Mouse (Mus musculus): ENCODE data around the gene Fam81b. TPM values are rescaled to one million over a fixed set of nuclear protein-coding genes. Genes with fewer than 3 reads are reported as not detected.

Fam81b gene
- polyA plus RNA-seq, 1 experiment = not detected

DNA sequence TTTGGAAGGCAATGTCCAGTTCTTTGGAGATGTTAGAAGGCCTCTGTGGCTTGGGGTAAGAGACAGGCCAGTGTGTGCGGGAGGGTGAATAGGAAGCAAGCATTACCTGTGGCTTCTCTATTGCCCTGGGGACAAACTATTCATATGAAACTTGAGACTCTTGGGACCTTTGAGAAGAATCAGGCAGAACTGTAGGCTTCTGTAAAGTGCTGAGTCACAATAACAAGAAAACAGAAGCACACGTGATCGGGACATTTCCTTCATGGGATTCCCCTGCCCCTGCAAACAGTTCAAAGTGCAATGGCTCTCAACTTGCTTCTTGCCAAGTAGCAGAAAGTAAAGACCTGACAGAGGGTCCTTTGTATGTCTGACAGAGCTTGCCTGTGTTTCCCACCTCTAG lies 48.5 kb downstream of the Fam81b start:
- no peaks in the 10 kb centered on the region for H3K27me3 ChIP-seq (ENCODE audit: control insufficient read depth, insufficient read depth, low read length)
- TF ChIP-seq POLR2A (IDR thresholded peaks at IDR 0.05; ENCODE audit: low read depth, low read length) (no peak), CTCF (IDR thresholded peaks at IDR 0.05; ENCODE audit: extremely low read depth, insufficient read length, insufficient replicate concordance, low read depth, low read length) (no peak)
- no peaks in the 10 kb centered on the region for H3K36me3 ChIP-seq (ENCODE audit: control insufficient read depth, insufficient read depth, low read length)
- H3K4me1 ChIP-seq (ENCODE audit: control insufficient read depth, insufficient read depth, insufficient read length, low read length) = peaks cover 9% of the 10 kb centered on the region; the same call in 1 of the 2 replicates
- peak overlapping the region; percentile 26 for H3K27ac ChIP-seq (ENCODE audit: insufficient read depth, low read depth, low read length)
- H3K4me3 ChIP-seq (ENCODE audit: low read depth, low read length) = no peak overlapping the region
- 22% methylated on average over 3 of the region's 3 CpGs for WGBS

DNA sequence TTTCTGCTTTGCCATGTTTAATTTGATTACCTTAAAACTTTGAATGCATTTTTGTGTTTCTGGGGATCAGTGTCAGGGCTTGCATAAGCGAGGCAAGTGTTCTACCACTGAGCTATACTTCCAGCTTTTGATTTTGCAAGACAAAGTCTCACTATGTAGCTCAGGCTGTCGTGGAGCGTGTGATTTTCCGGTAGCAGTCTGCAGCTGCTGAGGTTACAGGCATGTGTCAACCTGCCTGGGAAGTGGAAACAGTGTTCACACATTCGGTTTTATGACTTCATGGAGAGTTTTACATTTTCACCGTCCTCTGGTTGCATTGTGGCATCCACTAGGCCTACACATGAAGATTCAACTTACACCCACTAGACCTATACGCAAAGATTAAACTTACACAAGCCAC lies 54.8 kb downstream of the Fam81b start:
- Histone ChIP-seq H3K27ac (ENCODE audit: insufficient read depth, low read depth, low read length) (no peak overlapping the region), H3K36me3 (ENCODE audit: control insufficient read depth, insufficient read depth, low read length) (no peaks in the 10 kb centered on the region), H3K4me1 (ENCODE audit: control insufficient read depth, insufficient read depth, insufficient read length, low read length) (0 out of 2 replicates have a peak, but pooled peaks cover 3% of the 10 kb centered on the region), H3K27me3 (ENCODE audit: control insufficient read depth, insufficient read depth, low read length) (no peaks in the 10 kb centered on the region), H3K4me3 (ENCODE audit: low read depth, low read length) (no peak overlapping the region)
- 78% methylated on average over 7 of the region's 7 CpGs for WGBS
- TF ChIP-seq CTCF (IDR thresholded peaks at IDR 0.05; ENCODE audit: extremely low read depth, insufficient read length, insufficient replicate concordance, low read depth, low read length) (no peak), POLR2A (IDR thresholded peaks at IDR 0.05; ENCODE audit: low read depth, low read length) (no peak)

DNA sequence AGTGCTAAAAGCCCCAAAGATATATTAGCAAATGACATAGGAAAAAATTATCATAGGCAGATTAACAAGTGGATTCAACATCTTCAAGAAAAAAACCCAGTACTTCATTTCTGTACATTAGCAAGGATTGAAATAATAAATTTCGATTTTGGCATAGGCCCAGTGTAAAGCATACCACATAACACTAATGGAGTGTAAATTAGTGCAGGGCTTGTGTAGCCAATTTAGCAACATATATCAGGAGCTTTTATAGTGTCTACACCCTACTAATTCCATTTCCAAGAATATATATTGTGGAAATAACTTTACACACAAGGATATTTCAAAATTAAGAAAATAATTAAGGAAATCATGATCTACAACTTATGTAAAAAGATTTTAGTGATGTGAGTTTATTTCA lies 55.8 kb downstream of the Fam81b start:
- 0 out of 2 replicates have a peak, but pooled peaks cover 3% of the 10 kb centered on the region for H3K4me1 ChIP-seq (ENCODE audit: control insufficient read depth, insufficient read depth, insufficient read length, low read length)
- no peak overlapping the region for H3K4me3 ChIP-seq (ENCODE audit: low read depth, low read length)
- H3K27ac ChIP-seq (ENCODE audit: insufficient read depth, low read depth, low read length) = no peak overlapping the region
- H3K27me3 ChIP-seq (ENCODE audit: control insufficient read depth, insufficient read depth, low read length) = no peaks in the 10 kb centered on the region
- 59% methylated on average over 1 of the region's 1 CpGs for WGBS
- no peaks in the 10 kb centered on the region for H3K36me3 ChIP-seq (ENCODE audit: control insufficient read depth, insufficient read depth, low read length)
- TF ChIP-seq POLR2A (IDR thresholded peaks at IDR 0.05; ENCODE audit: low read depth, low read length) (no peak), CTCF (IDR thresholded peaks at IDR 0.05; ENCODE audit: extremely low read depth, insufficient read length, insufficient replicate concordance, low read depth, low read length) (no peak)

DNA sequence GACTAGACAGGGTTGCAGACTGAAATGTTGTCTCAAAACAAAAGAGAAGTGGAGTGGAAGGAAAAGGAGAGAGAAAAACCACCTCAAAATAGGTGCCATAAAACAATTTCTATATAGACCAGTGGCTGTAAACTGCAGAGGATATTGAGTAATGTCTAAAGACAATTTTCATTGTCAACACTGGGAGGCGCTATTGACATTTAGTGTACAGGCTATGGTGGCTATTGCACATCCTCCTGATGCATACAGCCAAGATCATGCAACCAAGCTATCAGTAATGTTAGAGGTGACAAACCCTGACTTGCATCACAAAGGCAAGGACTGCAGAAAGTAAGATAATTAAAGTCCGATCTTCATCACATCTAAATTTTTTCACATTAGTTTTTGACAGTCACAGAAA lies 89.5 kb downstream of the Fam81b start:
- WGBS = 43% methylated on average over 2 of the region's 2 CpGs
- Histone ChIP-seq H3K36me3 (ENCODE audit: control insufficient read depth, insufficient read depth, low read length) (no peaks in the 10 kb centered on the region), H3K4me1 (ENCODE audit: control insufficient read depth, insufficient read depth, insufficient read length, low read length) (no peaks in the 10 kb centered on the region), H3K4me3 (ENCODE audit: low read depth, low read length) (no peak overlapping the region), H3K27me3 (ENCODE audit: control insufficient read depth, insufficient read depth, low read length) (no peaks in the 10 kb centered on the region), H3K27ac (ENCODE audit: insufficient read depth, low read depth, low read length) (no peak overlapping the region)
- no peak for TF ChIP-seq POLR2A (IDR thresholded peaks at IDR 0.05; ENCODE audit: low read depth, low read length)
- TF ChIP-seq CTCF (IDR thresholded peaks at IDR 0.05; ENCODE audit: extremely low read depth, insufficient read length, insufficient replicate concordance, low read depth, low read length) = no peak

DNA sequence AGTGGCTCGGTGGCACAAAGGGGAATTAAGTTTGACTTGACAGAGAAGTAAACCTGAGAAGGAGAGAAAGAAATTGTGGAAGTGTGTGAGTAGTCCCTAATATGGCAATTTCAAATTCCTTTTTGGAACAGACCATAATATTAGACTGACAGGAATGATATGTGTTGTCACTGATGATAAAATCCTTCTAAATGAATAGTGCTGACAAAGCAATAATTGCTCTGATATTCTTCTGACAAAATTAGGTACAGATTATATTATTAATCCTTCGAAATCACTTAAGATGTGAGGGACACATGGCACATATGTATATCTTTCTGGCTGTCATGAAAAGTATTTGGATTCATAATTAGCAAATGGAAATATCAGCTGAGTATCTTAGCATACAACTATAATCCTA lies 89.9 kb downstream of the Fam81b start:
- no peak overlapping the region for H3K4me3 ChIP-seq (ENCODE audit: low read depth, low read length)
- H3K36me3 ChIP-seq (ENCODE audit: control insufficient read depth, insufficient read depth, low read length) = no peaks in the 10 kb centered on the region
- no peak overlapping the region for H3K27ac ChIP-seq (ENCODE audit: insufficient read depth, low read depth, low read length)
- TF ChIP-seq CTCF (IDR thresholded peaks at IDR 0.05; ENCODE audit: extremely low read depth, insufficient read length, insufficient replicate concordance, low read depth, low read length) (no peak), POLR2A (IDR thresholded peaks at IDR 0.05; ENCODE audit: low read depth, low read length) (no peak)
- H3K27me3 ChIP-seq (ENCODE audit: control insufficient read depth, insufficient read depth, low read length) = no peaks in the 10 kb centered on the region
- no peaks in the 10 kb centered on the region for H3K4me1 ChIP-seq (ENCODE audit: control insufficient read depth, insufficient read depth, insufficient read length, low read length)
- 74% methylated on average over 2 of the region's 2 CpGs for WGBS

- Histone ChIP-seq H3K4me3 (ENCODE audit: low read depth, low read length) (no peak overlapping the region), H3K27me3 (ENCODE audit: control insufficient read depth, insufficient read depth, low read length) (no peaks in the 10 kb centered on the region), H3K36me3 (ENCODE audit: control insufficient read depth, insufficient read depth, low read length) (0 out of 2 replicates have a peak, but pooled peaks cover 4% of the 10 kb centered on the region), H3K27ac (ENCODE audit: insufficient read depth, low read depth, low read length) (no peak overlapping the region), H3K4me1 (ENCODE audit: control insufficient read depth, insufficient read depth, insufficient read length, low read length) (no peaks in the 10 kb centered on the region)
- 77% methylated on average over 4 of the region's 4 CpGs for WGBS
- TF ChIP-seq CTCF (IDR thresholded peaks at IDR 0.05; ENCODE audit: extremely low read depth, insufficient read length, insufficient replicate concordance, low read depth, low read length) = no peak
- no peak for TF ChIP-seq POLR2A (IDR thresholded peaks at IDR 0.05; ENCODE audit: low read depth, low read length)
Observed at GRCm38 (mm10) chr13:76199943-76200342, 104.9 kb downstream of the Fam81b start.

DNA sequence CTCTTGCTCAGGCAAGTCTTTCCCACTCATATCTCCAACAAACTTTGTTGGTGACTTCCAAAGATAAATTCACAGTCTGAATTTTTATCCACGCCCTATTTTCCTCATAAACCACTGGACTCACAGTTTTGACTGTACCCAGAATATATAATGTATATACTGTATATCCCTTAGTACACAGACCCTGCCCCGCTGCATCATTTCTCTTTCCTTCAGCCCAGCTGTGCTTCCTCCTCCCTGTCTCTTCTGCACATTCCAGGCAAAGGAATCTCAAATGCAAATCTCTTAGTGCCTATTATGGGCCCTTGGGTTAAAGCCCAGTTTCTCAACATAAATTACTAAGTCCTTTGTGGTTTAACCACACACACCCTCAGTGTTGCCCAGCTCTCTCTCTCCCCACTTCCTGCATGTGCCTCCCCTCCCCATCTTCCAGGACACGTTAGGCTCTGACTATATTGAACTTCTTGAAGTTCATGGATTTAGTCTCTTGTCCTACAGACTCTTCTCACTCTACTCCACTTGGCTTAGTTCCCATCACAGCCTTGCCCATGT lies 107.5 kb downstream of the Fam81b start:
- Histone ChIP-seq H3K27ac (ENCODE audit: insufficient read depth, low read depth, low read length) (no peak overlapping the region), H3K4me3 (ENCODE audit: low read depth, low read length) (no peak overlapping the region), H3K4me1 (ENCODE audit: control insufficient read depth, insufficient read depth, insufficient read length, low read length) (no peaks in the 10 kb centered on the region), H3K36me3 (ENCODE audit: control insufficient read depth, insufficient read depth, low read length) (0 out of 2 replicates have a peak, but pooled peaks cover 4% of the 10 kb centered on the region), H3K27me3 (ENCODE audit: control insufficient read depth, insufficient read depth, low read length) (no peaks in the 10 kb centered on the region)
- WGBS = 77% methylated on average over 3 of the region's 3 CpGs
- no peak for TF ChIP-seq CTCF (IDR thresholded peaks at IDR 0.05; ENCODE audit: extremely low read depth, insufficient read length, insufficient replicate concordance, low read depth, low read length)
- no peak for TF ChIP-seq POLR2A (IDR thresholded peaks at IDR 0.05; ENCODE audit: low read depth, low read length)

All from small intestine, adult 2 months (tissue).